Mouse (Mus musculus): ENCODE measurements at regions not wholly inside any gene's neighbourhood (a gene's known extent, or its start where the extent isn't known, plus 50 kb on each side); places are given as distances from the start of the nearest gene placed in this dataset.

GRCm38 (mm10) chr7:115210012-115210411 lies 466.5 kb downstream of the Insc start:
- ATAC-seq (replicated peaks), result no peak
- 95% methylated on average over 2 of the region's 2 CpGs for WGBS

DNA sequence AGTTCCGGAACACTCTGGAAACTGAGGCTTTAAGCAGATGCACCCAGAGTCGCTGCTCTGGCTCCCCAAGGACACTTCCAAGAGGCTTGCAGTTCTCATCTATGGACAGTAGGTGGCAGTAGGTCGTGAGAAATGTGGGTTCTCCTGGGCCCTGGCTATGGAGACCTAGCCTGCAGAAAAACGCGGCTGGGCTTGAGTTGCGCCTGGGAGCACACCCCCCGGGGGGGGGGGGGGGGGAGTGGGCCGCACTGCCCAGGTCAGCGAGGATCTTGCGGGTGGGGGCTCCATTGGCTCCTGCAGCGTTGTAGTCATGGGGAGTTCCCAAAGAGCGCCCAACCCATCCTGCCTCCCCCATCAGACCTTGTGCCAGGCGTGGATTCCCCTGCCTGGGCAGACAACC lies 473.3 kb downstream of the Insc start:
- peak overlapping the region; percentile 56 for H3K4me2 ChIP-seq (replicated peaks)
- peaks cover 27% of the 10 kb centered on the region for H3K4me1 ChIP-seq
- H3K9ac ChIP-seq (replicated peaks), result peak overlapping the region; percentile 11; the same call in 1 of the 2 replicates
- ATAC-seq (replicated peaks), result peak; percentile 90
- H3K9me3 ChIP-seq, result no peaks in the 10 kb centered on the region
- no peak overlapping the region for H3K27ac ChIP-seq (replicated peaks)
- peaks cover 21% of the 10 kb centered on the region for H3K27me3 ChIP-seq
- H3K4me3 ChIP-seq, result peak overlapping the region; percentile 32
- H3K36me3 ChIP-seq, result no peaks in the 10 kb centered on the region
- WGBS, result under 1% methylated on average over 13 of the region's 13 CpGs

More at GRCm38 (mm10) chr7:115210012-115210411, 466.5 kb downstream of the Insc start:
- Histone ChIP-seq H3K27ac (replicated peaks) (no peak overlapping the region), H3K9me3 (no peaks in the 10 kb centered on the region), H3K36me3 (no peaks in the 10 kb centered on the region), H3K27me3 (no peaks in the 10 kb centered on the region), H3K4me2 (replicated peaks) (no peak overlapping the region), H3K4me3 (no peak overlapping the region), H3K9ac (replicated peaks) (no peak overlapping the region), H3K4me1 (no peaks in the 10 kb centered on the region)

- WGBS, result 2% methylated on average over 5 of the region's 5 CpGs
- Histone ChIP-seq H3K27ac (replicated peaks) (no peak overlapping the region), H3K4me2 (replicated peaks) (peak overlapping the region; percentile 56), H3K27me3 (peaks cover 21% of the 10 kb centered on the region), H3K4me3 (peak overlapping the region; percentile 32), H3K9ac (replicated peaks) (peak overlapping the region; percentile 11; the same call in 1 of the 2 replicates), H3K36me3 (no peaks in the 10 kb centered on the region), H3K9me3 (no peaks in the 10 kb centered on the region), H3K4me1 (peaks cover 27% of the 10 kb centered on the region)
- peak; percentile 53 for ATAC-seq (replicated peaks)
Observed at GRCm38 (mm10) chr7:115217255-115217654, 473.8 kb downstream of the Insc start.

DNA sequence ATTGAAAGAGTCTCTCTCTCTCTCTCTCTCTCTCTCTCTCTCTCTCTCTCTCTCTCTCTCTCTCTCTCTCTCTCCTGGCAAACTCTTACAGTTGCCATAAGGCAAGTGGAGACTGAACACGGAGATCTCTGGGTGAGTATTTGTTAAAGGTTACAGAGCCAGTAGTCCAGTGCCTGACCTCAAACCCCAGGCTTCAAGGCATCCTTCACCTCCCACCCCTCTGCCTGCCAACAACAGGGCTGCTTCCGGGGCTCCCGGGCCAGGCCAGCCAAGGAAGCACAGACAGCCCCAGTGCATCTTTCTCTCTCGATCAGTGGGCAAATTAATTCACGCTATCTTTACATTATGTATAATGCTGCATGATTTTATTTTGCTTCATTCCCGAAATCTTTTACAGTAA lies 474.2 kb downstream of the Insc start:
- H3K36me3 ChIP-seq, result no peaks in the 10 kb centered on the region
- WGBS, result 37% methylated on average over 6 of the region's 6 CpGs

DNA sequence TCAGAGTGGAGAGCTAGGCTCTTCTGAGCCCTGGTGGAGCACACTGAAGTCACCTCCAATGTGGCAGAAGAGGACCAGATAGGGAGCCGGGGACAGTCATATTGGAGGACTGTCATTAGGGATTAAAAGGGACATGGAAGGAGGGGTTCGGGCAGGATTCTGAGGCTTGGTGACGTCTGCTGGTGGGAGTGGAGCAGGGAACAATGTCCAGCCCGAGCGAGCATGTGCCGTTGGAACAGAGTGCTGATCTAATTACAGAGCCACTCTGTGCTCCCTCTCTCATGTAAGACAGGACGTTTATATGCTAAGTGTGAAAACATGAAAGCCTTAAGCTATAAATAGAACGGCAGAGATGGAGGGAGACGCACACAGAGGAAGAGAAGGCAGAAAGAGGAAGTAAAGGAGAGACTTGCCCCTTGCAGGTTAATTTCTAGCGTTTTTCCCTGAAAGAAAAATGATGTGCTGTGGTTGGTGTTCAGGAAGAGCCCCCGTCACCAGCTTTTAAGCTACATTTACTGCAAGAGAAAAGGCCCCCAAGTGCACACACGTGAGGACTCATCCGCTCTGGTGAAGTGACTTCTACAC lies 475.2 kb downstream of the Insc start:
- WGBS, result 17% methylated on average over 13 of the region's 13 CpGs
- Histone ChIP-seq H3K9ac (replicated peaks) (no peak overlapping the region), H3K9me3 (no peaks in the 10 kb centered on the region), H3K27me3 (peaks cover 21% of the 10 kb centered on the region), H3K4me3 (no peak overlapping the region), H3K27ac (replicated peaks) (no peak overlapping the region), H3K4me2 (replicated peaks) (peak overlapping the region; percentile 20), H3K4me1 (peaks cover 27% of the 10 kb centered on the region), H3K36me3 (no peaks in the 10 kb centered on the region)
- peak; percentile 44 for ATAC-seq (replicated peaks)

More for the DNA sequence above, 474.2 kb downstream of the Insc start:
- peaks cover 21% of the 10 kb centered on the region for H3K27me3 ChIP-seq
- peaks cover 27% of the 10 kb centered on the region for H3K4me1 ChIP-seq
- no peak overlapping the region for H3K27ac ChIP-seq (replicated peaks)
- H3K9me3 ChIP-seq, result no peaks in the 10 kb centered on the region
- no peak overlapping the region for H3K4me2 ChIP-seq (replicated peaks)
- ATAC-seq (replicated peaks), result no peak
- no peak overlapping the region for H3K9ac ChIP-seq (replicated peaks)
- H3K4me3 ChIP-seq, result no peak overlapping the region

- Histone ChIP-seq H3K36me3 (no peaks in the 10 kb centered on the region), H3K27me3 (peaks cover 21% of the 10 kb centered on the region), H3K4me3 (no peak overlapping the region), H3K9me3 (no peaks in the 10 kb centered on the region), H3K9ac (replicated peaks) (no peak overlapping the region), H3K4me2 (replicated peaks) (no peak overlapping the region), H3K27ac (replicated peaks) (no peak overlapping the region), H3K4me1 (peaks cover 16% of the 10 kb centered on the region)
- no peak for ATAC-seq (replicated peaks)
- 63% methylated on average over 5 of the region's 7 CpGs for WGBS
Observed at GRCm38 (mm10) chr7:115222642-115223041, 479.1 kb downstream of the Insc start.

DNA sequence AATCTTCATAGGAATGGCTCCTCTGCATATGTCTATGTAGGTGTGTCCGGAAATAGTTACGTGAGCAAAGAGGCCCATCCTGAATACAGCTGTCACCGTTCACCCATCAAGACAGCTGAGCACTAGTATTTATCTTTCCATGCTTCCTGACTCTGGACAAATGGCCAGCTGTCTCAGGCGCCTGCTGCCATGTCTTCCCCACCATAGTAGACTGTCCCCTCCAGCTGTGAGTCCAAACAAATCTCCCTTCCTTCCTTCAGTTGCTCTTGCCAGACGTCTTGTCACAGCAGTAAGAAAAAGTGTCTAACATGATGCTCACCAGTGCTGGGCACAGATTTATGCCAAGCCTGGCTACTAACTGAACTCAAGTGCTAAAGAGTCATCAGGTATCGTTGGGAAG lies 487.0 kb downstream of the Insc start:
- no peaks in the 10 kb centered on the region for H3K9me3 ChIP-seq
- H3K36me3 ChIP-seq, result no peaks in the 10 kb centered on the region
- H3K9ac ChIP-seq (replicated peaks), result no peak overlapping the region
- H3K27me3 ChIP-seq, result no peaks in the 10 kb centered on the region
- WGBS, result 88% methylated on average over 6 of the region's 6 CpGs
- H3K27ac ChIP-seq (replicated peaks), result no peak overlapping the region
- H3K4me3 ChIP-seq, result no peak overlapping the region
- ATAC-seq (replicated peaks), result no peak
- H3K4me2 ChIP-seq (replicated peaks), result no peak overlapping the region
- H3K4me1 ChIP-seq, result peaks cover 3% of the 10 kb centered on the region; the same call in 1 of the 2 replicates

DNA sequence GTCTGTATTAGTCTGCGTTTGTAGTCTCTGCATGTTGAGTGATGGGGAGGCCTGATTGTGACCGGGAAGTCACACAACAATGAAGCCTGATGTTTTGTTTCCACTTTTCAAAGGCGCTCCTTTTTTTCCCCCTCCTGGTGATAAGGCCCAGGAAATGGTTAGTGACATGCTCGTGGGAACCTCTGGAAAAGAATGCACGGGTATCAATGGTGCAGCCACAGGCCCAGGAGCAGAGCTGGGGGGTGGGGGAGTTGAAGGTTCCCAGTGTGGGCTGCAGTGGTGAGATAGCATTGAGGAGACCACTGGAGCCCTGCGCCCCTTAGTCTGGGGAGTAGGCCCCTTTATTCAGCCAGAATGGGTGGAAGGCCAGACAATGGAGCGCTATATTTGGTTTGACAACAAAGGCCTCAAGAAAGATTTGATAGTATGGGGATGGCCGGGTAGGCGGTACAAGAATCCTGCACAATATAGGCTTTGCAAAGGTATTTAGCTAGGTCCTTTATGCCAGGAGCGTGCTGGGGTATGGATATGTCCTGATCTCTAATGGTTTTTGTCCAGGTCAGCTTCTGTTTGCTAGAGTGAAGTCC lies 490.4 kb downstream of the Insc start:
- Histone ChIP-seq H3K9me3 (no peaks in the 10 kb centered on the region), H3K9ac (replicated peaks) (no peak overlapping the region), H3K27ac (replicated peaks) (no peak overlapping the region), H3K4me2 (replicated peaks) (no peak overlapping the region), H3K4me3 (no peak overlapping the region), H3K4me1 (peaks cover 3% of the 10 kb centered on the region; the same call in 1 of the 2 replicates), H3K27me3 (no peaks in the 10 kb centered on the region), H3K36me3 (no peaks in the 10 kb centered on the region)
- WGBS, result 23% methylated on average over 10 of the region's 10 CpGs
- ATAC-seq (replicated peaks), result no peak

- no peak for ATAC-seq (replicated peaks)
- H3K4me3 ChIP-seq, result no peak overlapping the region
- WGBS, result 81% methylated on average over 1 of the region's 1 CpGs
- no peaks in the 10 kb centered on the region for H3K9me3 ChIP-seq
- no peak overlapping the region for H3K27ac ChIP-seq (replicated peaks)
- no peak overlapping the region for H3K9ac ChIP-seq (replicated peaks)
- H3K27me3 ChIP-seq, result 0 out of 2 replicates have a peak, but pooled peaks cover 5% of the 10 kb centered on the region
- H3K4me1 ChIP-seq, result peaks cover 3% of the 10 kb centered on the region; the same call in 1 of the 2 replicates
- H3K4me2 ChIP-seq (replicated peaks), result no peak overlapping the region
- no peaks in the 10 kb centered on the region for H3K36me3 ChIP-seq
Observed at GRCm38 (mm10) chr7:115237131-115237530, 493.6 kb downstream of the Insc start.

DNA sequence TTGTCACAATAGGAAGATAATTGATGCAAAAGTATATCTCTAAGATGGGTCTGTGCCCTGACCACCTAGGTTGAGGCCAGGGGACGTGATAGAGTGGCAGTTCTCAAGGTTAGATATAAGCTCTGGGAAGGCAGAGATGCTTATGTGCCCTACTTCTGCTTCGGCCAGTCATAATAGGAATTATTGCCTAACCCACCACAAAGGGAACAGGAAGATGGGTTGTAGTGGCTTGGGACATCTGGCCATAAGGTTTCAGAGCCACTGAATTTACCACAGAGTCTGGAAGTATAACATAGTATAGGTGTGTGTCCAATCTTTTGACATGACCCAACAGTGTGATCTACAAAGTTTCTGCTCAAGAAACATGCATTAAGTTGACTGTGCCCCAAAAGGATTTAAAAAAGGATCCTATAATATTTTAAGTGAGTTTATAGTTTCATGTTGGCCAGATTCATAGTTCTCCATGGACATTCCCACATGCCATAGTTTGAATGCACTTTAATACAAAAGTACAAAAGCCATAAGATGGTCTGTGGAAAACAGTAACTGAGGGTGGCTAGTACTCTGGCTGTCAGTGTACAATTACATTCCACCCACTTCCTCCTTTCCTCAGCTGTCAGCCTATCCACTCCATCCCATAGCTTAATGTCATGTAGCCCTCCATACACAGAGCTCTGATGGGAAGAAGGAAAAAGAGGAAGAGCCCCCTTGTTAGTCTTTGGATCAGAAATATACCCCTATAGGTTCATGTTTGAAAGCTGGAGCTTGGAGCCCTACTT lies 508.3 kb downstream of the Insc start:
- 88% methylated on average over 2 of the region's 2 CpGs for WGBS
- Histone ChIP-seq H3K27ac (replicated peaks) (no peak overlapping the region), H3K4me1 (no peaks in the 10 kb centered on the region), H3K4me3 (no peak overlapping the region), H3K9ac (replicated peaks) (no peak overlapping the region), H3K9me3 (no peaks in the 10 kb centered on the region), H3K4me2 (replicated peaks) (no peak overlapping the region), H3K36me3 (no peaks in the 10 kb centered on the region), H3K27me3 (peaks cover 13% of the 10 kb centered on the region; the same call in 1 of the 2 replicates)
- no peak for ATAC-seq (replicated peaks)

GRCm38 (mm10) chr7:115252370-115252750 lies 508.9 kb downstream of the Insc start:
- H3K9me3 ChIP-seq, result no peaks in the 10 kb centered on the region
- ATAC-seq (replicated peaks), result no peak
- no peak overlapping the region for H3K4me3 ChIP-seq
- 82% methylated on average over 2 of the region's 2 CpGs for WGBS
- H3K27ac ChIP-seq (replicated peaks), result no peak overlapping the region
- no peak overlapping the region for H3K9ac ChIP-seq (replicated peaks)
- H3K4me2 ChIP-seq (replicated peaks), result no peak overlapping the region
- peaks cover 13% of the 10 kb centered on the region; the same call in 1 of the 2 replicates for H3K27me3 ChIP-seq
- no peaks in the 10 kb centered on the region for H3K36me3 ChIP-seq
- H3K4me1 ChIP-seq, result no peaks in the 10 kb centered on the region

DNA sequence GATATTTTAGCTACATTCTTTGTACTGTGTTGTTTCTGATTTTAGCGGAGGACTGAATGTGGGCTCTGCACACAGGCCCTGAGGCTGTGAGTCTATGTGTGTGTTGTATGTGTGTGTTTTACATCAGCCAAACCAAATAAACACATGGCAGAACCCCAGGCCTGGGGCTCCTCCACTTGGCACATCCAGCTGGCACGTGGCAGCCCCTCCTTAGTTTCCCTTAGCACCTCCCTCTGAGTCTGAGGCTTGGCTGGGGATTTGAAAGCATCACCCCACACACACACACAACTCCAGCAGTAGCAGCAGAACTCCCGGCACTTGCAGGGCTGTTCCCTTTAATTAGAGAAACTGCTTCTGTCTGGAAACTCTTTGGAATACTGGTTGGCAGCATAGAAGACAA lies 515.1 kb downstream of the Insc start:
- H3K4me1 ChIP-seq, result 0 out of 2 replicates have a peak, but pooled peaks cover 7% of the 10 kb centered on the region
- H3K9ac ChIP-seq (replicated peaks), result no peak overlapping the region
- no peak overlapping the region for H3K4me3 ChIP-seq
- no peak overlapping the region for H3K4me2 ChIP-seq (replicated peaks)
- whole genome bisulfite sequencing, result 22% methylated on average over 3 of the region's 3 CpGs
- no peaks in the 10 kb centered on the region for H3K36me3 ChIP-seq
- ATAC-seq (replicated peaks), result peak; percentile 92
- no peak overlapping the region for H3K27ac ChIP-seq (replicated peaks)
- H3K27me3 ChIP-seq, result peaks cover 32% of the 10 kb centered on the region; the same call in 1 of the 2 replicates
- H3K9me3 ChIP-seq, result no peaks in the 10 kb centered on the region
